Mouse (Mus musculus) liver, adult 2 months (tissue): ENCODE results near the gene Spag6.

Experiments used
- CTCF ChIP-seq: fragments of 200-500 bp; IDR thresholded peaks from 2 replicates; pipeline ENCODE4 v1.5.1; 2011; ENCODE audit warnings: low read depth, low read length, control low read depth
- POLR2A ChIP-seq: fragments of 200-500 bp; IDR thresholded peaks from 2 replicates; pipeline ENCODE4 v1.6.1; 2011; ENCODE audit warnings: low read length, control low read depth; ENCODE audit not compliant: insufficient read depth; ENCODE audit errors: extremely low read depth

- TF ChIP-seq CTCF, result no peak
- TF ChIP-seq POLR2A, result no peak
Measured at GRCm38 (mm10) chr2:18765481-18766249, 71.8 kb downstream of the Spag6 start.
